Mouse (Mus musculus): Measurements from ENCODE around the gene Tspyl2. TPM values are rescaled to one million over a fixed set of nuclear protein-coding genes. Genes with fewer than 3 reads are reported as not detected.

Tspyl2 gene
- polyA plus RNA-seq (2012; rRNA removed): 9.8 and 13.0 TPM in 2 replicates

DNA sequence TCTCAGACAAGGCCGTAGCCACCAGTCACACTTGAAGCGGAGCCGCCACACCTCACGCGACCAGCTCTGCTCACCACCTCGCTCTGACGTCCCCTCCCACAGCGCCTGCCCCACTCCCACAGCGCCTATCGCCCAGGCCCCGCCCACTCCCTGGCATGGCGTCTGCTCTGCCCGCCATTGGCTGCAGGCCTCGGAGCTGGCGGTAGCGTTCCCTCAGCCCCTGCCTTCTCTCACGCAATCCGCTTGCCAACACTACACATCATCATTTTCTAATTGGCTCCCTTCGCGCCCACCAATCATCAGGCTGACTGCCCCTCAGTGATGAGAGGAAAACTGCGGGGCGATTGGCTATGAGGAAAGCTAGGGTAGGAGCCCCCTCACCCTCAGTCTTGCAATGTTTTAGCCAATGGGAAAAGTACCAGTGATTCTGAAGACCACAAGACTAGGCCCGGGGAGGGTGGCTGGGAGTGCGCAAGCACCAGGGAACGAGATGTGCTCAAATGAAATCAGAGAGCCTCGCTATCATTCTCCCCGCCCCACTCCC lies at the start of gene Tspyl2:
TSS of gene Tspyl2 (minus strand) at position 68 of the 544 bp plus-strand sequence.

DNA sequence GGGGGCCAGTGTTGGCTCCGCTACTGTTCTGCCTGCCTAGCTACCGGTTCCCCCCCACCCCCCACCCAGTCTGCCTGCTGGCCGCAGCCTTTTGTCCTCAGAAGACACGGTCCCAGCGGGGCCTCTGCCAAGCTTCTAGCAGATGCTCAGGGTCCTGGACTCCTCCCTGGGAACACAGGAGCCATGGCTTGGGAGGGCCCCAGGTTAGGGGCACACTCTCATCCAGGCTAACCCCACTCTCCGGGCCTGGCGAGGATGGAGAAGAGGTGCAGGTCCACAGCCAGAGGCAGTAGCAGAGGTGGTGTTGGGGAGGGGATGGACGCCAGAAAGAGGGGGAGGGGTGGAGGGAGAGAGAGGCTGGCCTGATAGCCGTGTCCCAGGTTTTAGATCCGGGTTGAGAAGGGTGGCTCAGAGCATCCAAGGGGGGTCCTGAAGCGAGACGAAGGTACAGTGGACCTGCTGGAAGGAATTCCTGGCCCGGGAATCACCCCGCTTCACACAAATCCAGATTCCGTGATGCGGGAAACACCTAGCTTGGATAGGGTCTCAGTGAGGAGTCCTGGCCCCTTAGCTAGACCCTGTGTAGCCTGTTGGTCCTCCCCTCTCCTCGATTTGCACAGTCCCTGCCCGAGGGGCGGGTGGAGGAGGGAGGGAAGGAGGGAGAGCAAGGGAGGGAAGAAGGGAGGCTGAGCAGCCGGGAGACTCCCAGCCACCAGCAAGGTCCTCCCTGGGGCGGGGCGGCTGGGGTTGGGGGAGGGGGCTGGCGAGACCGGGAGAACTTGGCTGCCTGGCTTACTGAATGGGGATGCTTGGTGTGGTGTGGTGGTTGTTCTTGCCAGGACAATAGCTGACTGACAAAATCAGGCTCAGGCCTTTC lies 26.4 kb upstream of the Tspyl2 start, which contains the start of gene Gpr173:
TSS of gene Gpr173 (minus strand) at position 308 of the 877 bp plus-strand sequence.

DNA sequence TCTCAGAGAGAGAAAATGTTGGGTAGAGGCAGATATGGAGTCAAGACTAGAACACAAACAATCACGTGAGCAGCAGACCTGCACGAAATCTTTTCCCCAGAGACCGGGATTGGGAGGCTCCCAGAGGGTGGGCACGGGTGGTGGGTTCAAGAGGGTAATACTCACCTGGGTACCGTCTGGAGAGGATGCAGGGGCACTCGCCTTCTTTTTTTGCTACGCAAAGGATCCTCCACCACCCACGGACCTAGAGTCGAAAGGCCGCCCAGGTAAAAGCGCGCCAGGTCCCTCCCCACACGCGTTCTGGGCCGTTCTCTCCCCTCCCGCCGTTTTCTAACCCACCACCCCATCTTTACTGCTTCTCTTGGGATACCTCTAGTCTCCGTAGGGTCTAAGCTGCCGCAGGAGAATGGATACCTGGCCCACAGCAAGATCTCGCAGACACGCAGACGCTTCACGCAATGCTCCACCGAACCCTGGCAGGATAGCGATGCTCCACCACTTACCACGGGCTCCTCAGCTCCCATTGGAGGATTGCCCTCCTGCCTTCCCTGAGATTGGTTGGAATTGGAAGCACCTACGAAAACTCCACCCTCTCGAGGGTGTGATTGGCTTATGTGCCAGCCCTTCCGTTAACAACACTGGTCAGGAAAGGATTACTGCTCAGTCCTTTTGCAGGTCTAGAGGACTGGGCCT lies 15.1 kb downstream of the Tspyl2 start, which contains the start of gene Kantr:
TSS of gene Kantr (minus strand) at position 500 of the 693 bp plus-strand sequence.

Other genes with a start within 250 kb of the Tspyl2 start
- 14.6 and 18.3 TPM in 2 replicates for gene Iqsec2, start 198.2 kb downstream of the Tspyl2 start, polyA plus RNA-seq (2012; rRNA removed)
- gene Kdm5c, start 109.4 kb downstream of the Tspyl2 start, polyA plus RNA-seq (2012; rRNA removed): 77.2 and 111 TPM in 2 replicates
- 2.1 and 2.2 TPM in 2 replicates for gene Kantr, start 14.9 kb downstream of the Tspyl2 start, polyA plus RNA-seq (2012; rRNA removed)
- gene Gpr173, start 26.3 kb upstream of the Tspyl2 start, polyA plus RNA-seq (2012; rRNA removed): 0.97 and 2.1 TPM in 2 replicates
- not detected in 2 replicates for gene Cldn34a, start 220.9 kb upstream of the Tspyl2 start, polyA plus RNA-seq (2012; rRNA removed)

All from colon, adult 2 months (tissue).